Mouse (Mus musculus) bone marrow macrophage, adult 2 months (primary cell): ENCODE data around the gene Pbrm1.

Experiments
- CTCF ChIP-seq: IDR thresholded peaks from 2 replicates; pipeline ENCODE4 v1.5.1; 2012; ENCODE audit warnings: low read depth, mild to moderate bottlenecking, low read length, moderate library complexity
- POLR2A ChIP-seq: IDR thresholded peaks from 2 replicates; pipeline ENCODE4 v1.6.1; 2012; ENCODE audit warnings: mild to moderate bottlenecking, low read depth, low read length, borderline replicate concordance

DNA sequence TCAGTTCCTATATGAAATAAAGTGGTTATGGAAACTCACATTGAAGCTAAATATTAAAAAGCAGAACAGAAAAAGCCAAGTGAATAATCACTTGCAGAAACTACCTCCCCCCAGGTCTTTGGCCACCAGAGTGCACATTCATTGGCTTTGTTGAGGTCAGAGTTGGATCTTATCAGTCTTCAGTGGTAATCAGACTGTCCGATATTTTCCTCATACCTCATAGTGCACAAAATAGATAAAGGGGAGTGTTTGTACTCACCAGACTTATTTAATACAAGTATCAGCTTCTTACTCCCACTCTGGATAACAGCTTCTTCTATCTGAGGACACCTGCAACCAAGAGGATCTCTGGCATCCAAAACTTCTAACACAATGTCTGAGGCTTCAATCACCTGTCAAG lies 2.9 kb upstream of the Pbrm1 start:
- TF ChIP-seq CTCF (no peak), POLR2A (no peak)
